Mouse (Mus musculus) erythroid progenitor cell, adult 5-6 weeks (primary cell): ENCODE results near the gene Prkaa1. TPM values are rescaled to one million over a fixed set of nuclear protein-coding genes. Genes with fewer than 3 reads are reported as not detected.

Experiments used
- total RNA-seq, 2 experiments: library from RNA; stranded (forward) in 1 of 2; stranded (reverse) in 1 of 2; fragments of 150-400 nt in 1 of 2; fragments of 186-747, 209-891 nt in 1 of 2; gene quantifications; 2 replicates each; pipeline versions ENCODE4 v1.2.3 to v1.2.4; 2015 to 2017; ENCODE audit warnings: low replicate concordance in 2 of 2

Gene Prkaa1
- total RNA-seq, 2 experiments from 2014 or later: 20.3 to 51.6 TPM

Other genes starting within 250 kb of the Prkaa1 start
- gene Mroh2b, start 245.1 kb upstream of the Prkaa1 start, total RNA-seq (2015; ENCODE audit: low replicate concordance): not detected in 2 replicates
- gene Mroh2b, start 245.1 kb upstream of the Prkaa1 start, total RNA-seq (2017; ENCODE audit: low replicate concordance): not detected in 2 replicates
- not detected in 2 replicates for gene C7, start 80.1 kb upstream of the Prkaa1 start, total RNA-seq (2015; ENCODE audit: low replicate concordance)
- not detected in 2 replicates for gene C7, start 80.1 kb upstream of the Prkaa1 start, total RNA-seq (2017; ENCODE audit: low replicate concordance)
- 4.2 and 9.4 TPM in 2 replicates for gene Card6, start 35.3 kb upstream of the Prkaa1 start, total RNA-seq (2015; ENCODE audit: low replicate concordance)
- 0.64 and 1.9 TPM in 2 replicates for gene Card6, start 35.3 kb upstream of the Prkaa1 start, total RNA-seq (2017; ENCODE audit: low replicate concordance)
- gene Rpl37, start 27.2 kb upstream of the Prkaa1 start, total RNA-seq (2015; ENCODE audit: low replicate concordance): 257 and 311 TPM in 2 replicates
- gene Rpl37, start 27.2 kb upstream of the Prkaa1 start, total RNA-seq (2017; ENCODE audit: low replicate concordance): 233 and 410 TPM in 2 replicates
- gene Ttc33, start 41.7 kb downstream of the Prkaa1 start, total RNA-seq (2015; ENCODE audit: low replicate concordance): 1.7 and 9.4 TPM in 2 replicates
- 4.8 and 11.4 TPM in 2 replicates for gene Ttc33, start 41.7 kb downstream of the Prkaa1 start, total RNA-seq (2017; ENCODE audit: low replicate concordance)
- 4.2 and 6.8 TPM in 2 replicates for gene Ptger4, start 100.3 kb downstream of the Prkaa1 start, total RNA-seq (2015; ENCODE audit: low replicate concordance)
- 5.5 and 5.8 TPM in 2 replicates for gene Ptger4, start 100.3 kb downstream of the Prkaa1 start, total RNA-seq (2017; ENCODE audit: low replicate concordance)